Mouse (Mus musculus): ENCODE measurements around the gene Psmd13.

DNA sequence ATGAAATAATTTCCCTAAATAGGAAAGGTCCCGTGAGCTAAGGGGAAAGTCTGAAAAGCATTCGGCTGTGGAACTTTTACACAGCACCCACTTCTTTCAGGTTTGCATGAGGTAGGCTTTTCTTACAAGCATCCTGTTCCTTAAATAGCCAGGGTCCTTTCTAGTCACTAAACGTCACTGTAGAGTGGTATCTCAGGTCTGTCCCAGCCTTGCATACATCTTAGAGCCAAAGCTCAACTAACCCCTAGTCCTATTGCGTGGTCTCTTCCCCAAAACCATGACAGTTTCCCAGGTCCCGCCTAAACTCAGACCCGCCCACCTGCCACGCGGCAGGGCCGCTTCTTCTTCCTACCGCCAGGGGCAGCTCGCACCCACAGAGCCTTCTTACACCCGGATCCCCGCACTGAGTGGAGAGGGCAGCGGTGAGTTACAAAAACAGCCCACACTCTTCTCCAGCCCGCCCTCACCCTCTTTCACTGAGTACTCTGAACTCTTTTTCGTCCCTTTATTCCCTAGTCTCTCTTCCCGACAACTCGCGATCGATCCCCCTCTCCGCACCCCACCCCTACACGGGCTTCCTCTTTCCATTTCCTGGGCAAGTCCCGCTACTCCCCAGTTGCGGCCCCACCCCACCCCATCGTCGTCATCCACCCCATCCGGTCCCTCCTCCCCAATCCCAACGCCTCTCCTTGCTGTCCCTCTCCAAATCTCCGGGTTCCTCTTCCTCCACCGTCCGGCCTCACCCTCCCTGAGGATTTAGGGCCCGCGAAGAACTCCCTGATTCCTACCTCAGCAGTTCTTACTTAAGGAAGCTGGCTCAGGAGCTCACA, 59.7 kb downstream of the Psmd13 start, which contains the start of gene Pgghg:
- TF ChIP-seq CTCF (IDR thresholded peaks at IDR 0.05; ENCODE audit: extremely low read depth, insufficient read depth, insufficient read length, insufficient replicate concordance) (peak; percentile 78), POLR2A (IDR thresholded peaks at IDR 0.05; ENCODE audit: low read depth, low read length) (peak; percentile 37; the same call in 1 of the 2 replicates)
